19 mouse cellular contexts compared by ENCODE assay signal in the genomic region with DNA sequence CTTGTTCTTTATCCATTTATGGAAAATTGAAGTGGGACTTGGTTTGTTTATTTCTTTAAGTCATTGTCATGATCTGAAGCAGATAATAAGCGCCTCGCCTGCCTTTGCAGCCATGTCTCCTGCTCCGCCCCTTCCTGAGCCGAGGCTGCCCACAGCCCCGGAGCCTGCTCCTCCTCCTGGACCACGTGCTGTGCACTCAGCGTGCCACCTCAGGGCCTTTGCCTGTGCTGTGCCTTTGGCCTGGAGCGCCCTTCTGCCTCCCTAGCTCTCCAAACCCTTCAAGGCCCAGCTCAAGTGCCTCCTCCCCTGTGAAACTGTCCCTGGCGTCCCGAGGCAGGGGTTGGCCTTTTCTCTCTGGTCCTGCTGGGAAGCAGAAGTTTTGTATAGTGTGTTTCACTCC.
DNase-seq lines count a peak whose midpoint lies in the region; ATAC-seq and TF ChIP-seq lines count a peak whose summit lies in the region.
"Had no signal": no experiment of that assay in that cellular context is flagged by ENCODE, and none has a peak within 500 bp of the region (broad histone marks: within the 10 kb centered on the region; RNA-seq: fewer than 3 reads in every experiment).

No protein-coding gene starts in this region.

- no peak for ATAC-seq in heart, postnatal 0 days (ENCODE audit: insufficient read depth, low read depth)
- ATAC-seq in common myeloid progenitor, adult 5-6 weeks (replicated peaks; ENCODE audit: low read depth, poor library complexity, severe bottlenecking), result peak; percentile 45; the same call in 1 of the 2 replicates
- no peak for ATAC-seq in neural tube, embryonic 15.5 days (ENCODE audit: low FRiP score)
- ATAC-seq: forebrain, postnatal 0 days; hindbrain, embryonic 16.5 days; intestine, postnatal 0 days had no signal

- DNase-seq in heart, adult 11 months, result peak; percentile 93
- DNase-seq in heart, adult 18-20 months, result no peak
- DNase-seq in heart, postnatal 0 days (ENCODE audit: low spot score), result no peak
- no peak for DNase-seq in heart, postnatal 4 days
- no peak for DNase-seq in spleen, adult 12 weeks (ENCODE audit: low spot score)
- DNase-seq: adrenal gland, postnatal 10 days; cerebellum, adult 8-10 months; forebrain, postnatal 0 days; gastrocnemius, adult 2 months; kidney, postnatal 10 days; left cerebral cortex, postnatal 4 days; lung, embryonic 14.5 days; thymus, postnatal 14 days had no signal

- no peak for TF ChIP-seq CTCF in heart, postnatal 0 days (IDR thresholded peaks at IDR 0.05; ENCODE audit: low read depth)

- H3K4me1 ChIP-seq in heart, postnatal 0 days (ENCODE audit: control insufficient read depth, insufficient read depth), result peaks cover 12% of the 10 kb centered on the region
- no peaks in the 10 kb centered on the region for H3K4me1 ChIP-seq in neural tube, embryonic 15.5 days
- H3K4me1 ChIP-seq: embryonic facial prominence, embryonic 13.5 days had no signal

- H3K36me3 ChIP-seq in heart, postnatal 0 days (replicated peaks; ENCODE audit: control insufficient read depth, insufficient read depth, low read length), result peaks cover 40% of the 10 kb centered on the region
- H3K36me3 ChIP-seq in macrophage (ENCODE audit: inconsistent target), result peaks cover 33% of the 10 kb centered on the region
- H3K36me3 ChIP-seq in neural tube, embryonic 15.5 days, result peaks cover 78% of the 10 kb centered on the region

- no peak for TF ChIP-seq EP300 in heart, postnatal 0 days (IDR thresholded peaks at IDR 0.05; ENCODE audit: low read depth)

- H3K4me3 ChIP-seq in heart, postnatal 0 days (ENCODE audit: low read depth, low read length), result no peak overlapping the region
- no peak overlapping the region for H3K4me3 ChIP-seq in macrophage (ENCODE audit: inconsistent target)
- no peak overlapping the region for H3K4me3 ChIP-seq in neural tube, embryonic 15.5 days (replicated peaks)
- H3K4me3 ChIP-seq: embryonic facial prominence, embryonic 13.5 days; gastrocnemius, adult 2 months had no signal

- 0 out of 2 replicates have a peak overlapping the region, but pooled peaks have one; percentile 13 for H3K27ac ChIP-seq in heart, postnatal 0 days (ENCODE audit: low read depth)
- H3K27ac ChIP-seq in macrophage, result peak overlapping the region; percentile 99
- no peak overlapping the region for H3K27ac ChIP-seq in neural tube, embryonic 15.5 days (replicated peaks)
- H3K27ac ChIP-seq: embryonic facial prominence, embryonic 13.5 days had no signal

- no peak overlapping the region for H3K4me2 ChIP-seq in heart, postnatal 0 days (ENCODE audit: low read depth, low read length)
- no peak overlapping the region for H3K4me2 ChIP-seq in neural tube, embryonic 15.5 days
- H3K4me2 ChIP-seq: embryonic facial prominence, embryonic 13.5 days; lung, embryonic 14.5 days had no signal

- no peaks in the 10 kb centered on the region for H3K79me2 ChIP-seq in macrophage (ENCODE audit: inconsistent target)

- H3K9ac ChIP-seq in heart, postnatal 0 days (replicated peaks; ENCODE audit: low read depth, low read length), result no peak overlapping the region
- no peak overlapping the region for H3K9ac ChIP-seq in neural tube, embryonic 15.5 days (replicated peaks)
- H3K9ac ChIP-seq: embryonic facial prominence, embryonic 13.5 days; forebrain, postnatal 0 days; lung, embryonic 14.5 days had no signal

- WGBS in heart, postnatal 0 days, result 85% methylated on average over 10 of the region's 10 CpGs
- 81% methylated on average over 10 of the region's 10 CpGs for WGBS in macrophage (ENCODE audit: missing documents)
- WGBS in neural tube, embryonic 15.5 days, result 87% methylated on average over 10 of the region's 10 CpGs

- no peaks in the 10 kb centered on the region for H3K9me3 ChIP-seq in heart, postnatal 0 days (replicated peaks; ENCODE audit: control insufficient read depth, low read length)
- no peaks in the 10 kb centered on the region for H3K9me3 ChIP-seq in neural tube, embryonic 15.5 days (replicated peaks)
- H3K9me3 ChIP-seq: embryonic facial prominence, embryonic 13.5 days had no signal

- H3K27me3 ChIP-seq in heart, postnatal 0 days (ENCODE audit: control insufficient read depth, insufficient read depth, low read length), result no peaks in the 10 kb centered on the region
- no peaks in the 10 kb centered on the region for H3K27me3 ChIP-seq in neural tube, embryonic 15.5 days (replicated peaks)
- H3K27me3 ChIP-seq: embryonic facial prominence, embryonic 13.5 days had no signal
